Mouse (Mus musculus) ES-Bruce4 (cell line): ENCODE data around the gene Tldc2.

ENCODE experiments used
- CTCF ChIP-seq: IDR thresholded peaks from one replicate; pipeline ENCODE4 v1.8.1; 2011; ENCODE audit warnings: low read depth, low read length
- EP300 ChIP-seq: IDR thresholded peaks from 2 replicates; pipeline ENCODE4 v1.6.1; 2011; ENCODE audit warnings: low read depth, low read length; ENCODE audit not compliant: insufficient read depth

DNA sequence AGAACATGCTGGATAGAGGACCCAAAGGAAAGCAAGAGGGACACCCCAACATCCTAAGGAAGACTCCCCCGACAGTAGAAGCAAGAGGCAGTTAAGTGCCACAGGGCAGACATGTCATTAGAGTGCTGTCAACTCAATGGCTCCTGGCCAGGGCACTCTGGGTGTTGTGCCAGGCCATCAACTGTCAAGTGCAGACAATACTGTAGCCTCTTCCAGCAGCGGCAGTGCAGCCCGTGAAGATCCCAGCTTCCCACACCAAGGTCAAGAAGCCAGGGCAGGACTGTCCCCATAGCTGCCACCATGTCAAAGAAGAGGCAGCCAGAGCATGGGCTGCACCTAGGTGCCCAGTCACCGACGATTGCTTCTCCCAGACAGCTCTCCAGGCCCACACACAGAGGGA lies 9.7 kb upstream of the Tldc2 start:
- TF ChIP-seq CTCF: no peak
- TF ChIP-seq EP300: no peak
